Mouse (Mus musculus) T-helper 2 cell (primary cell): ENCODE data around the gene Tex9.

ENCODE experiments used
- in situ Hi-C: fragments of 300-600 bp; cut with MboI, MseI; formaldehyde crosslinking; loops from one replicate; pipeline ENCODE4 v1.15.1; 2025; ENCODE audit warnings: high pct_unique_total_duplicates

Gene Tex9

DNA sequence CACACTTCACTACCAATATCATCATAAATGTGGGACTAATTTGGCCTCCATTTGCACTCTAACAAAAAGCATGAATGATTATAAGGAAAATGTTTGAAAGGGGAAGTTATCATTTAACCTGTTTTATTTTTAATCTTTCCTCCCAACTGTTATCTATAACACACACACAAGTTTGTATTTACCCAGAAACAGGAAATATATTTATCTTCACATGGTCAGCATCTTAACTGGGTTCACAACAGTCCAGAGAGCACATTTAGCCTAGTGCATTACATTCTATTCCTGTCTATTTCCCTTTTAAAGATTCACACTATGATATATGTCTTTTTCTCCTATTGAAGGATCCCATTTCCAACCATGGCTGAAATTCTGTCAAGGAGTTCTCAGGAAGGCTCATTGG is 3.5 kb downstream of the Tex9 start:
- in situ Hi-C loops: no loop called here

DNA sequence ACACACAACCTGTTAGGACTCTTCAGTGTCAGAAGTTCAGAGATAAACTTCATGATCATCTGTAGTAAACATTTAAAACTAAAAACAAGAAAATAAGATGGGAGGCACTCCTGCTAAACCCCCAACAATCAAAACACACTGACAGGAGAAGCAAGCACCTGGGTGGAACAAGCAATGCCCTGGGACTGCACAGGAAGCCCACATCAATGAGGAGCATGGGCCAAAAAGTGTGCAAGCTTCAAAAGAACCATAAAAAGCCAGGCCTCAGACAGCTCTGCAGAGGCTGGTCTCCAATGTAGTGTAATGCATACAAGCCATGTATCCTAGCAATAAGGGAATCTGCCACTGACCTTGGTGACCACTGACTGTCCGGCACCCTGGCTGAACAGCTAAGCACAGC is 12.7 kb downstream of the Tex9 start:
- in situ Hi-C loops: no loop called here

DNA sequence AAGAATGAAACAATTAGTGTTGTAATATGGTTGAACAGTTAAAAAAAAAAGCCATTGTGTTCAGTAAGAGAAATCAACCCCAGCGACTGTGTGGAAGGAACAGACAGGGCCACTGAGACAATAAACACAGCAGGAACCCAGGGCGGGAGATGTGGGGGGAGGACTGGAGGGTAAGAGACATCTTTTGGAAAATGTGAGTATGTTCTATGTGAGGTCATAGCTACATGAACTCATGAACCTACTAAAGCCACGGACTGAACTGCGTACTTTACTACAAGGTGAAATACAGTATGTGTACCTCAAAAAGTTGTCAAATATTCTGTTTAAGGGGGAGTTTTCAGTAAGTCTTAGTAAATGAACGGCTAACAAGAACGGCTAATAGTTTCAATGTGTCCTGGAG is 14.7 kb downstream of the Tex9 start:
- in situ Hi-C loops: no loop called here

DNA sequence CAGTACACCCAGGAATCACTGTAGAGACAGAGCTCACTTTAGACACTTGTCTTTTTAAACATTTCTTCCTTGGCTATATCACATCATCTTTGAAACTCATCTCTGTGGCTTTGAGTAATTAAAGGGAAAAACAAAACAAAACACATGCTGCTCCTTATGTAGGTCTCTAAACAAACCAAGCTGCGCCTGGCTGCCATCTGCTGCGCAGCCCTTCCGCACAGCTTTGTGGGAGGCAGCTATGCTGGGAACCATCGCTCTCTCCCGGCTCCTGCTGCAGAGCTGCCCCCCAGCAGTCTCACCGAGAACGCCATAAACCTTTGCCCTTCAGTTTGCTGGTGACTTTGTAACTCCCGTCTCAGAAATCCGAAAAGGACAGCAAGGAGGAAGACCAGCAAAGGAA is 16.5 kb downstream of the Tex9 start:
- in situ Hi-C loops: no loop called here

DNA sequence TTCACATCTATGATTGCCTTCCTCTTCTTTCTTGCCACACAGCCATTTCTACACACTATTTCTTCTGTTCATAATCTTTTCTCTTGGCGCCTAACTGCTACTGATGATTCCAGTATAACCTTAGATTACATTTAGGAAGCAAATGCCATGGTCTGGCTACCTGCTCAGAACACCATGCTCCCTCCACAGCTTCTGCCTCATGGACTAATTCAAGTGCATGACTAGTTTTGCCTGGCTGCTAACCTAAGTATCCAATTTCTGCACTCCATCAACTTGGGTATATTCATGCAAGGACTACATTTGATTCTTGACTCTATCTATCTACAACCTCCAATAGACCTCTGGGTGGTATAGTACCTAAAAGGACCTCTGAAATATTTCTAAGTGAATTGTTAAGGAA is 22.2 kb downstream of the Tex9 start:
- in situ Hi-C loops: no loop called here

DNA sequence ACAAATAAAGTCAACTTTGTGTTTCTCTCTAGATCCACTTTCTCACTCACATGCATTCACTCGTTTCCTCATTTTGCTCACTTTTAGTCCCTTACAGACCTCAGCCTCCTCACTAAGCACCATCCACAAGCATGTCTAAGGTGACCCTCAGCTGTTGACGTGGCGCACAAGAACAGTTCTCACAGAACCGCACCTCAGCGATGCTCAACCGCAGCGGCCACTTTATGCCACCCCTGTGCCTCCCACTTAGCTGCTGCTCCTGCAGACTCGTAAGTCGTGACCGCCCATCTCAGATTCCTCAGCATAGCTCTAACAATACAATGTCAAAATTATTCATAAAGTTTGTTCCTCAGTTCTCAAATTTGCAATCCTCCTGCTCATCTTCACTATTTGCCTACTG is 23.4 kb downstream of the Tex9 start:
- in situ Hi-C loops: no loop called here

DNA sequence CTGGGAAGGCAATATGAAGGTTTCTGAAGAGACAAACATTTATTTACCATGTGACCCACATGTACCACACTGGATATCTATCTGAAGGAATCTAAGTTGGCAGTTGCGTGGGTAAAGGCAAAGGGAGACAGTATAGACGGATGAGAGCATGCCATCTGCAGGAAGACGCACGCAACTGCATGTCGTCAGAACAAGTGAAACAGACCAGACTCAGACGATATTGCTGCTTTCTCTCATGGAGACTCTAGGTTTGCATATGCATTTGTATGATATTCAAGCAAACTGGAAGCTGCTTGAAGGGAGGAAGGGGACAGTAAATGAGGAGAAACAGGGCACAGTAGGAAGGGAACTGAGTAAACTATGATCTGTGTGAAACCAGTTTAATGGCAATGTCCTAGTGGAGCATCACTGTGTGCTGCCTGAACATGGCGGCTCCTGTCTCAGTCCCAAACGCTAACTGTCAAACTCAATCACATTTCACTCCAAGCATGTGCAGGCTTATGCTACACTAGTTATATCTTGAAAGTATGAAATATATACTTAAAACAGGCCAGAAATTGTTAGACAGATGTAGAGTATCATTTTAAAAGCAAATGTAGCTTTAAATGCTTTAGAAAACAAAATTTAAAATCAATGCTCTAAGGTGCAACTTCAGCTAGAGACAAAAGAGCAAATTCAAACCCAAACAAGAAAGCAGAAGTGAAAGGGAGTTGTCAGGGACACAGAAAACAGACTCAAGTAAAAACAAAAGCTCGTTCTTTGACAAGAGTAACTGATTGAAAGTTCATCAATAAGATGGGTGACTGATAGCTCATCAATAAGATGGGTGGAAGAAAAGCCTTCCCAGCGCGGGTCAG is 24.2 kb downstream of the Tex9 start:
- in situ Hi-C loops: no loop called here

DNA sequence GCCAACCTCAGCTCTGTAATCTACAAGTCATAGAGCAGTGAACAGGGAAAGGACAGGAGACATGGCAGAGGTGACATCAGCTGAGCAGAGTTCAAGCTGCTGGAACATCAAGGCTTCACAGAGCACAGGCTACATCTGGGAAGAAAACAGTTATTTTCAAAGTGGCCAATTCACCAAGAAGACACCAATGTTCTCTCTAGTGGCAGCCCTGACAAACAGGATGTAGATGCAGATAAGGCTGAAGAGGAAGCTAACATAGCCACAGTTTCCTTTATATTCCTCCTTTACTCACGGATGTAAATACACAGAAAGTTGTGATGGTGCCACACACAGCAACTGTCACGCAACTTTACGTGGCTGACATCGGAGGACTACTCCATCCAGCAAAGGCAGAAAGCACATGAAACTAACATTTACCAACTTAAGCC is 26.2 kb downstream of the Tex9 start:
- in situ Hi-C loops: no loop called here

DNA sequence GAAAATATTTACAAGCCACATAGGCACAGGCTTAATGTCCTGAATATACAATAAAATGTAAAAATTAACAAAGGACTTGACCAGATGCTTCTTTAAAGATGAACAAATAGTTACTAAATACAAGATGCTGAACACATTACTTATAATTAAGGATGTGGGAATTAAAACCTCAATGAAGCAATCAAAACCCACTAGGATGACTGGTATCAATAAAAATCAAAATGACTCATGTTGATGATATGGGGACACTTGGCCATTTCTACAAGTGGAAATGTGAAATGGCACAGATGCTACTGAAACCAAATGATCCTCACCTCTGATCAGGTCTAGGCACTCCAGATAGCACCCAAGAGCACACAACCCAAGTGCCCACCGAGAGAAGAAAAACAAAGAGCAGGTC is 27.2 kb downstream of the Tex9 start:
- in situ Hi-C loops: no loop called here

DNA sequence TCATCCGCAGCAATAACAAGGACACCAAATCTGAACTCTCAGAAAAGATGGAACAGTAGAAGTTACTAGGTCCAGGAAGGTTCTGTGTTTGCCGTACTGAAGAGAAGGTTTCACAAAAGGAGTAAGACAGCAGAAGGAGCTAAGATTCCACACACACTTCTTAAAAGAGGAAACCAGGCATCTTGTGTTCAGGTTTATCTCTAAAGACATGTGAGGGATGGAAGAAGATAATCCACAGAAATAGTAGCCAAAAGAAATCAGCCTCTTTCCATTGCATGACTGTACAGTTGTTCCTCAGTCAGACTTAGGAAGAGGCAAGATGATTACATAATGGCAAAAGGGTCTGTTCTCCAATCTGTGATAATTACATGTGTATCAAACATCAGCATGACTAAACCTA is 29.6 kb downstream of the Tex9 start:
- in situ Hi-C loops: no loop called here

DNA sequence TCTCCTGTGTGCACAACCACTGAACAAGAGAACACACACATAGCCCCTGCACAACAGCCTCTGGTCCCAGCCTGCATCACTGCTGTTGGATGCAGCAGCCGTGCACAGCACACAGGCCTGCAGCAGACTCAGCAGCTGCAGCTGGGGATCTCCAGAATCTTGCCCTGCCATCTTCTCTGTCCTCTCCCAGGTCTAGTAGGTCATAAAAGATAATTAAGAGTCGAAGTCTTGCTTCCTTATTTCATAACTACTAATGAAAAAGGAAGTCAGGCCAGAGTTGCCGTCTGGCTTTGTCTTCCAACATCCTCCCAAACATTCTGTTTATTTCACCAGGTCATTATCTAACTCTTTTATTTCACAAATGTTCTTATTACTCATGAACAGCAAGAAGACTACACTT is 31.2 kb downstream of the Tex9 start:
- in situ Hi-C loops: no loop called here

DNA sequence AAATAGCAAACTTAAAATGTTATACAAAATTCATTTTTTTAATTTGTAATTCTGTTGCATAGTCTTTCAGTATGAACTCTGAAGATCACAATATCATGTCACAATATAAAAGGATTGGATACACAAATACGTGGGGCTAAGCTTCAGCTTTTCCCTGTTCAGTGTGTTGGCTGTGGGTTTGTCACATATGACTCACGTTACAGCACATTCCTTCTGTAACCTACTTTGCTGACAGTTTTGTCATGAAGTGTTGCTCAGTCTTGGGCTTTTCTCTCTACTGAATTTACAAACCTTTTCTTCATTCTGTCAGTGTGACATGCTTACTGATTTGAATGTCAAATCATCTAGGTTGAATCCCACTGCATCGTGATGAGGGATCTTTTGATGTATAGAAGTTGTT is 32.3 kb downstream of the Tex9 start:
- in situ Hi-C loops: loop anchor here (10.0 kb wide), 1 partner anchor 75 kb away; the partner anchor contains the start of gene Rfx7

DNA sequence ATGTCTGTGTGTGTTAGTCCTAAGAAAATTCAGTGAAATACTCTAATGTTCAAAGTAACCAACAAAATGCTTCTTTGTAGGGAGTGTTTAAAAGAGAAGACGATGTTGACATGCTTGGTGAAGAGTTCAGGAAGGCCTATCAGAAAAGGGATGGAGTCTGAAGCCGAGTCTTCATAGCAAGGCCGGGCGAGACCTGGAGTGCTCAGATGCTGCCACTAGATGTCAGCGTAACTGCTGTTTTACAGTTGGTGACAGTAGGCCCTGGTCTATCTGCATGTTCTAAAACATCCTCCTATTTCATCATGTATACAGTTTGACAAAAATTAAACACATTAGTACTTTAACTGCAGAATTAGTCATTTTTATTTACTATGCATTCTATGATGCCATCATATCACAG is 33.8 kb downstream of the Tex9 start:
- in situ Hi-C loops: loop anchor here (10.0 kb wide), 1 partner anchor 77 kb away; the partner anchor contains the start of gene Rfx7

DNA sequence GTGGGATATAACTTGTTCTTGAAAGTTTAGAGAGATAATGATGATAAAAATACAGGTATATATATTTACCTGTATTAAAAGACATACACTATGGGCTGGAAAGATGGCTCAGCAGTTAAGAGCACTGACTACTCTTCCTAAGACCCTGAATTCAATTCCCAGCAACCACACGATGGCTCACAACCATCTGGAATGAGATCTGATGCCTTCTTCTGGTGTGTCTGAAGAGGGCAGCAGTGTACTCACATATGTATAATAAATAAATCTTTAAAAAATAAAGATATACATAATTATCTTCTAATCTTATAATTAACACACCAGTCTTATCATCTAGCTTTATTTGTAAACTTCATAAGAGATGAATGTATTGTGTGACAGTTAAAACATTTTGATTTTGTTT is 35.6 kb downstream of the Tex9 start:
- in situ Hi-C loops: loop anchor here (10.0 kb wide), 1 partner anchor 78 kb away; the partner anchor contains the start of gene Rfx7

DNA sequence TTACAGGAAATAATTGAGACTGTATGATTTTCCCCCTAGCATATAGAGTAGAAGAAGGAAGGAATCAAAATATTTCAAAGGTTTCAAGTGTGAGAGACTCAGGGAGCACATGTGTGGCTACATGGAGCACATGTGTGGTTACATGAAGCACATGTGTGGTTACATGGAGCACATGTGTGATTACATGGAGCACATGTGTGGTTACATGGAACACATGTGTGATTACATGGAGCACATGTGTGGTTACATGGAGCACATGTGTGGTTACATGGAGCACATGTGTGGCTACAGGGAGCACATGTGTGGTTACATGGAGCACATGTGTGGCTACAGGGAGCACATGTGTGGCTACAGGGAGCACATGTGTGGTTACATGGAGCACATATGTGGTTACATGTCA is 37.7 kb downstream of the Tex9 start:
- in situ Hi-C loops: loop anchor here (10.0 kb wide), 1 partner anchor 81 kb away; the partner anchor contains the start of gene Rfx7

DNA sequence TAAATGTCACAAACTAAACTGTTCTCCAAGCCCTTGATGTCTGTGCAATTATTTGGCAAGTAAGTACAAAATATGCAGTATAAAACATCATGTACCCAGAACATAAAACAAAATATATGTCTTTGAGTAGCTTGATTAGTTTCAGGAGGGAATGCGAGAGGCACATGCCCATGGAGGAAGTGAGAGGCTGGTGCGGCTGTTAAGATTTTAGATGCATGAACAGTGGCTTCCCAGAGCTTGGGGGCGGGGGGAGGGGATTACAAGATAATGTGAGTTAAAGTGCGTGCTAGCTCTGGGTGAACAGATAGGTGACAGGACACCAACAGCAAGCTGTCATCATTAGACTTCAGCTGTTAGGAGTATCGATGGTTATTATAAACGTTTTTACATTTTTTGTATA is 40.9 kb downstream of the Tex9 start:
- in situ Hi-C loops: loop anchor here (10.0 kb wide), 1 partner anchor 84 kb away; the partner anchor contains the start of gene Rfx7

DNA sequence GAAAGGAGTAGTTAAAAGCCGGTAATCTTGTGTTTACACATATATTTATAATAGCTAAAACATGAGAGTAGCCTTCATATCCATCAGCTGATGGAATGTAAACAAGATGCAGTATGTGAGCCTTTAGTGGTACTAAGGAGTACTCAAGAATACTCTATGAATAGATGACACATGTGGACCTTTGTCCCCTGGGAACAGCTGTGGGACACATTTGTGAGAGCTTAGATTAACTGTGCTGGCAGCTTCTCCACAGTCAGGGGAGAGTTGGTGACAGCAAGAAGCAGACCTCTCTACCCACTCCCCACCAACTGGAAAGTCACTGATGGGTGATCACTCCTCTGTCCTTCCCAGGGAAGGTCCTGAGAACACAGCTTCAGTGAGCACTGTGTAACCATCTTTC is 41.6 kb downstream of the Tex9 start:
- in situ Hi-C loops: loop anchor here (10.0 kb wide), 1 partner anchor 84 kb away; the partner anchor contains the start of gene Rfx7

DNA sequence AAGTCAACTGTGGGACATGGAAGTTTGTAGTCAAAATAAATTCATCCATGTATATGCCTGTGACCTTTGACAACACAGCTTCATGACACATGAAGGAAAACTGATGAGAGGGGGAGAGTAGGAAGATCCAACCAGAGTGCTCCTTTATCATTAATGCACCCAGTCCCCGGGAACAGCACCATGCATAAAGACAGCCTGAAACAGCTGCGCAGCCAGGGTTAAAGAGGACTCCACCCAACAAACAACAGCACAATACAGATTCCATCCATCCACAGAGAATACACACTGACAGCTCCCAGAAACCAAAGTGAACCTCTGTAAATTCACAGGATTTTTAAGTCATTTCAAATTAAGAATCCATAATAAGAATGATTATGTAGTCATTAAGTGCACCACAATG is 42.2 kb downstream of the Tex9 start:
- in situ Hi-C loops: loop anchor here (10.0 kb wide), 1 partner anchor 85 kb away; the partner anchor contains the start of gene Rfx7

DNA sequence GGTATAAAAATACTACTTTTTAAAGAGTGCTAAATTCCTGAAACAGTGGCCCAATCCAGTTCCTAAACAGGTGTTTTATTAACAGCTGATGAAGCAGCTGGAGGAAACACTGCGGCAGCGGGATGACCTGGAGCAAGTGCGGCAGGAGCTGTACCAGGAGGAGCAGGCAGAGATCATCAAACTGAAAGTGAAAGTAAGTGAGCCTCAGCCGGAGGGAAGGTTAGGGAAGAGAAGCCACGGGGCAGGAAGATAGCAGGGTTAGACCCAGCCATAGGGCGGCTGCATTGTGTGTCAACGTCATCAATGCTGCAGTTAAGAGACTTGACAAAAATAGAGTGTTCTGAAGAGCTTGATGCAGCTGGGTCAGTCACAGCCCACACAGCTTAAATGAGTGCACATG is 42.6 kb downstream of the Tex9 start:
- in situ Hi-C loops: no loop called here

DNA sequence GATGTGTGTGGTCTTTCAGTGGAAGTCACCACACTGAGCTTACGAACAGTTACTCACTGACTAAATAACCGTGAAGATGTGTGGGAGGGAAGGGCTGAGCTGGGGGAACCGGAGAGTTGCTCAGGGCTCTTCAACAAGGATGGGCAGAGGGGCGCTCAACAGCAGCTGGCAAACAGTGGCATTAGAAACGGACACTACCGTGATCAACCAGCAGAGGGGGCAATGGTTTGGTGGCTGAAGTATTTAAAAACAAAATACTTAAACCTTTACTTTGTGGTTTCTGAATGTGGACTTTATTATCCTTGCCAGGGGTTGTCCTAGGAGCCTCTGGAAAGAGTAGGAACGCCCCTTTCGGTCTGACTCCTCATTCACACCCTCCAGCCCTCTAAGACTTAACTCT is 44.0 kb downstream of the Tex9 start:
- in situ Hi-C loops: no loop called here

DNA sequence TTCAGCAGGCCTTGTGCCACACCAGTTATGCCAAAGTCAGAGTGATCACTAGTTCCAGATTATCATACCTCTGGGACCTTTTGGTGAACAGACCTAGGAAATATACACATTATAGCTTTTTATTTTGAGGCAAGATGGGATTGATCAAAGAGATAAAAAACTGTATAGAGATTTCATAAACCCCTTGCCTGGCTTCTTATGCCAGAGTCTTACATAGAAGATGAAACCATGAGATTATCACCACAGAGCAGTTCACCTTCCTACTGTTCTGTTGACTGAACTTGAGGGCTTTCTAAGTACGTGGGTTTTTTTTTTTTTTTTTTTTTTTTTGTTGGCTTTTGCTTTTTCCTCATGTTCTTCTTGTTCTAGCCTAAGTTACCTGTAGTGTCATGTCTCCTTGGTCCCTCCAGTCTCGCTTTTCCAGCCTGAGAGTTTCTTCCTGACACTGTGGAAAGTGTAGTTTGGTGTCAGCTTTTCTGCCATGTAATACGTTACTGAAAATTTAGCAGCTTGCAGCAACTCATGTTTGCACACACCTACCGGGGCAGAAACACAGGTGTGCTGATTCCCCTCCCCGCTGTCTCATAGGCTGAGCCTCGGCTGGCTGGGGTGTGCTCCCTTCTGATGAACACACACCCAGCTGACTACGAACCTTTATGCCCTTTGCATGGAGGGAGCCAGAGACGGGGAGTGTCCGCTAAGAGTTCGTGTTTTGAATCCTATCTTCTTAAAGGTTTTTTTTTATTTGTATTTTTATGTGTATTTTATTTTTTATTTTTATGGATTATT is 49.9 kb downstream of the Tex9 start:
- in situ Hi-C loops: no loop called here
